Mouse (Mus musculus): ENCODE measurements at regions not wholly inside any gene's neighbourhood (a gene's known extent, or its start where the extent isn't known, plus 50 kb on each side); places are given as distances from the start of the nearest gene placed in this dataset.

DNA sequence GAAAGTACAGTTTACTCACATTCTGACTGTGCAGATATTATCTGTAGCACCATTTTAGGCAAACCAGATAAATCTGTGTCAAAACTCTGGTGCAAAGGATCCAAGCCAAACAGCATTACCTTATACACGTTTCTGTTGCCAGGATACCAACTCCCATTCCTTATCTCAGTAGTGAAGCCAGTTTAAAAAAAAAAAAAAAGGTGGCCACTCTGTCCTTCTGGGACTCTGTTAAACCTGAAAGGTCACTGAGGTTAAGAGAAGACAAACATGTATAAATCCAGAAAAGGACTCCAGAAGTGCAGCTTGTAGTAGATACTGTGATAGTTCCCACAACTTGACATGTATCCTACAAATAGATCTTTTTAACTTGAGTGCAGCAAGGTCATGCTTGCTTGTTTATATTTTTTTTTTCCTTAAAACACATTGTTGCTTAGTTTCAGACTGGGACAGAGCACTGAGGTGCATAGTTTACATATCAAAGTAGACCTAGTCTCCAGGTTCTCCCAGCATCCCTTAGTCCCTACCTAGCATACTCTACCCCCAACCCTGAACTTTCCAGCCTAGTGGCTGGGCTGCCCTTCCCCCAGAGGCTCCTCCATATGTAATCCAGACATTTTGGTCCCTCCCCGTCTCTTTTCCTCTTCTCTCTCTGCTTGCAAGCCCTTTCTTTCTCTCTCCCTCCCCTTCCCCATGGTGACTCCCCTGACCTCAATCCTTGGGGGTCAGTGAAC is 116.7 kb upstream of the Rhobtb1 start:
- TF ChIP-seq CTCF (IDR thresholded peaks at IDR 0.05; ENCODE audit: borderline replicate concordance, insufficient read depth, low read depth, low read length) (no peak), POLR2A (IDR thresholded peaks at IDR 0.05; ENCODE audit: borderline replicate concordance, insufficient read depth, low read length) (no peak)

Measured in cerebellum, adult 2 months (tissue).